Mouse (Mus musculus): ENCODE data around the gene Rnase9.

DNA sequence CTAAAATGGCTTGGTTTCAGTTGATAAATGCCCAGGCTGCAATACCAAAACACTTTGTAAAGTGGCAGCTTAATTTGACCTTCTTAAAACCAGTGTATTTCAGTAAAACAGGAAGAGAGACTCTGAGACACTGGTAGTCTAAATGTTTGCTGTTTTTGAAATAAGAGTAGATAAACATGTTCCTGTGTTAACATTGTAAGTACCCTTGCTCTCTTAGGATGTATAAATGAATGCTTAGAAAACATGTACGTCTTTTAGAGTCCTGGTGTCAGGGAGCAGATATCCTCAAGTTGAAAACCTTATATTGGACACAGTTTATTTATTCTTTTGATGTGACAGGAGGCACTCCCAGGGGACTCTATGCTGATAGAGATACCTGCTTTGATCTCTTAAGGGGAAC is 6.5 kb downstream of the Rnase9 start:
- TF ChIP-seq CTCF (IDR thresholded peaks at IDR 0.05; ENCODE audit: low read depth, low read length) = no peak
- no peak for TF ChIP-seq POLR2A (IDR thresholded peaks at IDR 0.05; ENCODE audit: extremely low read depth, insufficient read depth, low read length)
